Mouse (Mus musculus) kidney, embryonic 16.5 days (tissue): ENCODE measurements around the gene Klhl12. TPM values are rescaled to one million over a fixed set of nuclear protein-coding genes. Genes with fewer than 3 reads are reported as not detected.
"Not testable (repeated sequence)": the region's sequence is repeated elsewhere in the genome, so short reads cannot be mapped to it uniquely, and the experiment has no call there.

ENCODE experiments used
- ATAC-seq: fragments of 200-750 bp; cut with Nextera tagmentation; 2 replicates; pipeline ENCODE4 v1.8.0; 2017; ENCODE audit warnings: moderate TSS enrichment; ENCODE audit not compliant: low FRiP score, low TSS enrichment
- H3K27ac ChIP-seq: fragments of 300-500 bp; sonication (generic); 2 replicates; pipeline ENCODE4 v1.5.1; 2014; ENCODE audit warnings: low read length
- H3K27me3 ChIP-seq: fragments of 300-500 bp; sonication (generic); 2 replicates; pipeline ENCODE4 v1.6.1; 2014; ENCODE audit warnings: low read length, control low read depth, mixed read lengths; ENCODE audit not compliant: insufficient read depth
- H3K36me3 ChIP-seq: fragments of 300-500 bp; sonication (generic); 2 replicates; pipeline ENCODE4 v1.6.1; 2014; ENCODE audit warnings: low read length, control low read depth, mixed read lengths; ENCODE audit not compliant: insufficient read depth
- H3K4me1 ChIP-seq: fragments of 300-500 bp; sonication (generic); 2 replicates; pipeline ENCODE4 v1.6.1; 2014; ENCODE audit warnings: low read length, control low read depth, mixed read lengths; ENCODE audit not compliant: insufficient read depth
- H3K4me2 ChIP-seq: fragments of 300-500 bp; sonication (generic); replicated peaks from 2 replicates; pipeline ENCODE4 v1.6.1; 2014; ENCODE audit warnings: low read depth, low read length
- H3K4me3 ChIP-seq: fragments of 300-500 bp; sonication (generic); 2 replicates; pipeline ENCODE4 v1.5.1; 2014; ENCODE audit warnings: mild to moderate bottlenecking, low read length
- H3K9ac ChIP-seq: fragments of 300-500 bp; sonication (generic); replicated peaks from 2 replicates; pipeline ENCODE4 v1.6.1; 2014; ENCODE audit warnings: low read length
- H3K9me3 ChIP-seq: fragments of 300-500 bp; sonication (generic); 2 replicates; pipeline ENCODE4 v1.6.1; 2016; ENCODE audit warnings: low read length, control low read depth
- WGBS: fragments of 180-500 bp; shearing (Covaris S2); extraction: QIAGEN DNeasy Blood & Tissue Kit; methylation state at CpG from one replicate; pipeline ENCODE4 v1.1.7; 2014; 5-methylcytosine and 5-hydroxymethylcytosine counted together
- polyA plus RNA-seq: library from polyadenylated mRNA; unstranded; fragments of >200 nt; fragmentation: Nextera tagmentation; extraction: Ambion mirVana; gene quantifications from 2 replicates; pipeline ENCODE4 v1.2.1, GENCODE M21; 2015

Gene Klhl12
- polyA plus RNA-seq, 1 experiment from 2014 or later, result 32.4 TPM

DNA sequence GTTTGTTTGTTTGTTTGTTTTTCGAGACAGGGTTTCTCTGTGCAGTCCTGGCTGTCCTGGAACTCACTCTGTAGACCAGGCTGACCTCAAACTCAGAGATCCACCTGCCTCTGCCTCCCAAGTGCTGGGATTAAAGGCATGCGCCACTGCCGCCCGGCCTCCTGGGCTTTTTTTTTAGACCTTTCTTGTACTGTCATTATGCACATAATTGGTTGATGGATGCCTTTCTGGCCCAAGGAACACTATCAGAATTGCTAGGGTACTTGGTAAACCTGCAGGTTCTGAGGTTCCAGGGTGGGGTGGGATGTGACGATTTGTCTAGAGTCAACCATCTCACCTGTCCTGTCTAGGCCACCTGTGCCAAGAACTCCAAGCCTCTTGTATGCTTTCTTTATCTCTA lies 63.9 kb downstream of the Klhl12 start:
- H3K4me3 ChIP-seq, H3K9ac ChIP-seq, H3K4me1 ChIP-seq, H3K27me3 ChIP-seq, H3K27ac ChIP-seq, H3K4me2 ChIP-seq, ATAC-seq, H3K9me3 ChIP-seq, H3K36me3 ChIP-seq: not testable (repeated sequence)
- WGBS, result 93% methylated on average over 5 of the region's 5 CpGs

DNA sequence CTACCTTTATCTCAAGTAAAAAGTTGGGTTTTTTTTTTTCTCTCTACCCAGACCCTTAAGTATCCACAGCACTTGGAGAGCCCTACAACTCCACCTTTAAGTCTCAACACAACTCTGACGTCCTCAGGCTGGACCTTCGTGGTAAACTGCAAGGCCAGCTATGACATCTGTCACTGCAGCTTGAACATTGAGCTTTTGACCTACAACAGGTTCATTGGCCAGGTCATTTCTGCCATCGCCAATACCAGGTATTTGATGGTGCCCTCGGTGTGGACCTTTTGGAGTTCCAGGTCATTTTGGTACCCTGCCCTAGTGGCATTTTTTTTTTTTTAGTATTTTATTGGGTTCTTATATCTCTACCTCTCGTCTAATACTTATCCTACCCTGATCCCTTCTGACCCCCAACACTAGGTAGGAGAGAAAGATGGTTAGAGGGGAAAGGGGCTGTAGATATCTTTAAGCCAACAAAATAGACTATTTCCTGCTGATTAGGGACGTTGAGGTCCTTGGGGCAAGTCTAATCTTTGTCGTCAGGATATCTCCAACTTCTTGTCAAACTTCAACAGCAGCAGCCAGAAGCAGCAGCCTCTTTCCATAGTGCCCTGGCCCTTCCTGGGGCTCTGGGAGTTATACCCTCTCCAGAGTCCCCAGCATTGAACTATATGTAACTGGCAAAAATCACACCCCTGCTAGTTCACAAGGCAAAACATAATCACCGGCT lies 64.8 kb downstream of the Klhl12 start:
- Histone ChIP-seq H3K27ac (no peak overlapping the region), H3K36me3 (no peaks in the 10 kb centered on the region), H3K9me3 (no peaks in the 10 kb centered on the region), H3K4me3 (no peak overlapping the region), H3K4me2 (no peak overlapping the region), H3K4me1 (peaks cover 10% of the 10 kb centered on the region), H3K9ac (no peak overlapping the region), H3K27me3 (no peaks in the 10 kb centered on the region)
- ATAC-seq, result no peak
- 84% methylated on average over 8 of the region's 8 CpGs for WGBS

DNA sequence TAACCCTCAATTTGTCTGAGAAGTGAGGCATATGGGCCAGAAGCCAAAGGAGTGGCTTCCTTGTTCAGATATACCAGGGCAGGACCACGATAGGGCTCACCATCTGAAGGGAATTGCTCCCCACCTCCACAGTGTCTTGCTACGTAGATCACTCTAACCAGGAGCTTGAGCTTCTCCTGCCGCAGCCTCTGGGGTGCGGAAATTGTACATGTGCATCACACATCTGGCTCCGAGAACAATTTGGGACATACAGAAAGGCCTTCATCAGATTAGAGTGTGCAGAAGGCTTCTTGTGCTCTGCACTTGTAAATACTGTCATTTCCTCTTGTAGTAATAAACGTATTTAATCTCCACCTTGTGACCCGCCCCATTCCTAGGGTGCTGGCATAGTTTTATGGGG lies 65.8 kb downstream of the Klhl12 start:
- no peak overlapping the region for H3K4me2 ChIP-seq
- 76% methylated on average over 7 of the region's 7 CpGs for WGBS
- peaks cover 5% of the 10 kb centered on the region for H3K4me1 ChIP-seq
- no peak overlapping the region for H3K27ac ChIP-seq
- no peak overlapping the region for H3K9ac ChIP-seq
- H3K36me3 ChIP-seq, result no peaks in the 10 kb centered on the region
- ATAC-seq, result no peak
- H3K9me3 ChIP-seq, result no peaks in the 10 kb centered on the region
- H3K27me3 ChIP-seq, result no peaks in the 10 kb centered on the region
- H3K4me3 ChIP-seq, result no peak overlapping the region

DNA sequence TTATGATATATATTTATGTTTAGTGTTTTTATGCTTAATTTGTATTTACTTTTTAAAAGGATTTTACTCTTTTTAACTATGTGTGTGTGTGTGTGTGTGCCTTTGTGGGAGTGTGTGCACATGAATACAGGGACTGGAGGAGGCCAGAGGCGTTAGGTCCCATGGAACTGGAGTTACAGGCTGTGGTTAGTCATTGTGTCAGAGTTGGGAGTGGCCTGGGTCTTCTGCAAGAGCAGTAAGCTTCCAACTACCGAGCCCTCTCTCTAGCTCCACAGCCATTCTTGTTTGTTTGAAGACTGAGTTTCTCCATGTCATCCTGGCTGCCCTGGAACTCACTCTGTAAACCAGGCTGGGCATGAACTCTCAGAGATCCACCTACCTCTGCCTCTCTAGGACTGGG lies 67.0 kb downstream of the Klhl12 start:
- Histone ChIP-seq H3K4me2 (no peak overlapping the region), H3K27me3 (no peaks in the 10 kb centered on the region), H3K4me1 (no peaks in the 10 kb centered on the region), H3K9me3 (no peaks in the 10 kb centered on the region), H3K36me3 (no peaks in the 10 kb centered on the region), H3K9ac (no peak overlapping the region), H3K27ac (no peak overlapping the region), H3K4me3 (no peak overlapping the region)
- WGBS, result 50% methylated on average over 2 of the region's 2 CpGs
- ATAC-seq, result no peak

DNA sequence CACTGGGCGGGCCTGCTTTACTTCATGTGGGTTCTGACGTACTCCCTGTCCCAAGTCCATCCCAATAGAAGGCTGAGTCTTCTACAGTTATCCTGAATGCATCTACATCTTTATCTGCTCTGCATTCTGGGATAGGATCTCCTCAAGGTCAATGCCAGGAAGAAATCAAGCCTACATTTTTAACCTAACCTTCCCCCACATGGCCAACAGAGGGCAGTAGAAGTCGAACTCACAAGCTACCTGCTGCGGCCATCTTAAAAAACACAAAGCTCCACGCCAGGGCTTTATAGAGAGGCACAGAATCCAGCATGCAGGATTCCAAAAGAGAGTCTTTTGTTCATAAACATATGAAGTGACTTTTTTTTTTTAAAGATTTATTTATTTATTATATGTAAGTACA lies 69.1 kb downstream of the Klhl12 start:
- Histone ChIP-seq H3K4me1 (no peaks in the 10 kb centered on the region), H3K4me2 (no peak overlapping the region), H3K9me3 (no peaks in the 10 kb centered on the region), H3K4me3 (no peak overlapping the region), H3K9ac (no peak overlapping the region), H3K27me3 (no peaks in the 10 kb centered on the region), H3K27ac (no peak overlapping the region), H3K36me3 (no peaks in the 10 kb centered on the region)
- no peak for ATAC-seq
- 77% methylated on average over 5 of the region's 5 CpGs for WGBS

DNA sequence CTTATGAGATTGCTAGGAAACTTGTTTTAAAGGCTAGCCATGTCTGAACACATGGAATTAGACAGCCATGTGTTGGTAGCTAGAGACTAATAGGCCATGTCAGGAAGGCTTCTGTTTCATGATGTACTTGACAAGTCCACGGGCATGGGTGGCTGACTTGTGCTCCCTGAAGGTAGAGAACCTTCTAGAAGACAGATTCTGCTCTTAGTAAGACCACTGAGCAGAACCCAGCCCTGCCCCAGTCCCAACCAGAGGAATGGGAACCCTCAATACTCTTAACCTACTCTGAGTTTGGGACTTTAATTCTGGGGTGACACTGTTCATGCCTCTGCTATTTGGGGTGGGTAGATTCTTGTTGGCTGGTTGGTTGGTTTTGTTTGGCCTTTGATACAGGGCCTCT lies 69.7 kb downstream of the Klhl12 start:
- Histone ChIP-seq H3K4me3 (no peak overlapping the region), H3K4me2 (no peak overlapping the region), H3K36me3 (no peaks in the 10 kb centered on the region), H3K4me1 (no peaks in the 10 kb centered on the region), H3K27ac (no peak overlapping the region), H3K9me3 (no peaks in the 10 kb centered on the region), H3K27me3 (no peaks in the 10 kb centered on the region), H3K9ac (no peak overlapping the region)
- ATAC-seq, result no peak
- WGBS, result 94% methylated on average over 1 of the region's 1 CpGs

DNA sequence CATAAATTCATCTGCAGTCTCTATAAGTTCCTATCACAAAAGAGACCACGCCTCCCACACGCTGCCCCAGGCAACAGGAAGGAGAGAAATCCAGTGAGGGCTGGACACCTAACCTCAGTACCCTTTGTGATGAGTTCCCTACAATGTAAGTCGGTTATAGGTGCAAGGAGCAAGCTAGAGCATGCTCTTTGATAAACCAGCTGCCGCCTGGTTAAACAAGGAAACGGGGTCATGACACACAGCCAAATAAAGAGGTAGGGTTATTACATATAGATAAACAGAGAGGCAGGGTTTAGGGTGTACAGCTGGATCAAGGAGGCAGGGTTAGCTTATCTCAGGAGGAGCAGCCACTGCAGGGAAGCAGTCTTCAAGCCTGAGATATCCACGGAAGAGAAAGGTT lies 71.4 kb downstream of the Klhl12 start:
- 72% methylated on average over 6 of the region's 6 CpGs for WGBS
- Histone ChIP-seq H3K27me3 (no peaks in the 10 kb centered on the region), H3K27ac (no peak overlapping the region), H3K4me1 (no peaks in the 10 kb centered on the region), H3K9ac (no peak overlapping the region), H3K9me3 (no peaks in the 10 kb centered on the region), H3K36me3 (no peaks in the 10 kb centered on the region), H3K4me2 (no peak overlapping the region), H3K4me3 (no peak overlapping the region)
- no peak for ATAC-seq

DNA sequence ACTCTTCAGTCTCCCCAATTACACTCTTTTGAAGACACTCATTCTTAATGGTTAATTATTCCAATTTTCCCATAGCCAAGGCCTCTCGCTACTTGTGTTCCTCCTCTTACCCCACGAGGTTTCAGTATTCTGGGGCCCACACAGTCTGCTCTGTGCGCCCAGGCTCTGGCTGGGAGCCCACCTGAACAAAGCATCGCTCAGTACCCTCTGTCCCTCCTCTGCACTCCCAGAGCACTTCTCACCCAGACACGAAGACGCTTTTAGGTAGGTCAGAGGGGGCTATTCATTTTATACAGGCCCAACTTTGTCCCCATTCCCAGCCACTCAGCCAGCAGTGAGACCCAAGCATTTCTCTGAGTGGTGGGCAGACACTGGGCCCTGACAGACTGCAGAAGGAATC lies 75.3 kb downstream of the Klhl12 start:
- Histone ChIP-seq H3K27me3 (no peaks in the 10 kb centered on the region), H3K36me3 (no peaks in the 10 kb centered on the region), H3K27ac (no peak overlapping the region), H3K9ac (no peak overlapping the region), H3K4me1 (no peaks in the 10 kb centered on the region), H3K4me2 (no peak overlapping the region), H3K4me3 (no peak overlapping the region), H3K9me3 (no peaks in the 10 kb centered on the region)
- ATAC-seq, result no peak
- 81% methylated on average over 6 of the region's 6 CpGs for WGBS

DNA sequence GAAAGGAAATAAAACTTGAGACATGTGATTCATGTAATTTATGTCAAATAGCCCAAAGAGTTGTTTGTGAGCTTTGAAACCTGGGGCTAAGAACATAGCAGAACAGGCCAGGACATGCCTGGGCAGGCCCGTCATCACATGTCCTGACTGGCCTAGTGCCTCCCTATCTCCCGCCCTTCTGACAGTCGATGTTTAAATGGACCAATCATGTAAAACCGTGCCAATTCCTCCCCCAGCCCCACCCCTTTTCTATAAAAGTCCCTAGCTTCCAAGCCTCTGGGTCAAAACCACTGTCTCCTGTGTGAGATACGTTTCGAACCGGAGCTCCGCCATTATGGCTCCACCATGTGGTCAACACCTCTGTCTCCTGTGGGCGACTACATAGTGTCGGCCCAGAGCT lies 78.4 kb downstream of the Klhl12 start:
- not testable (repeated sequence) for H3K27me3 ChIP-seq, H3K4me3 ChIP-seq, H3K27ac ChIP-seq, H3K9ac ChIP-seq, H3K9me3 ChIP-seq, ATAC-seq, H3K36me3 ChIP-seq, H3K4me1 ChIP-seq, H3K4me2 ChIP-seq
- 96% methylated on average over 10 of the region's 10 CpGs for WGBS

DNA sequence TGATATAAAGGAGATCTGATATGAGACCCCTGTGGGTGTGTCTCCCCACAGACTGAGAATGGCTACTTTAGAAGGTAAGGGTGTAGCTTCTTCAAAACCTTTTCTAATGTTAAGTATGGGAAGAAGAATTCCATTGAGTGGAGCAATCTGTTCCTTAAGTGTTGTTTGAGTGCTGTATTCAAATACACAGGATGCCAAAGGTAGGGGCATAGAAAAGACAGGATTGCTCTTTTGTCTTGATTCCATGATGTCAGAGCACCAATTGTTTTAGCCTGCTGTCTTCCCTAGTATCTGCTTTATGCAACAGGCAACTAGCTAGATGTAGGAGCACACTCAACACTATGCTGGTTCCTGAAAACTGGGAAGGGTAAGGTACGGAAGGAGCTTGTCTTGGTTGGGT lies 79.7 kb downstream of the Klhl12 start:
- H3K4me3 ChIP-seq, result no peak overlapping the region
- no peak overlapping the region for H3K4me2 ChIP-seq
- H3K4me1 ChIP-seq, result no peaks in the 10 kb centered on the region
- H3K27me3 ChIP-seq, result no peaks in the 10 kb centered on the region
- H3K9me3 ChIP-seq, result no peaks in the 10 kb centered on the region
- no peak overlapping the region for H3K9ac ChIP-seq
- WGBS, result 89% methylated on average over 1 of the region's 1 CpGs
- H3K27ac ChIP-seq, result no peak overlapping the region
- no peaks in the 10 kb centered on the region for H3K36me3 ChIP-seq
- no peak for ATAC-seq
